Mouse (Mus musculus): ENCODE measurements around the gene Snd1.

Gene Snd1

DNA sequence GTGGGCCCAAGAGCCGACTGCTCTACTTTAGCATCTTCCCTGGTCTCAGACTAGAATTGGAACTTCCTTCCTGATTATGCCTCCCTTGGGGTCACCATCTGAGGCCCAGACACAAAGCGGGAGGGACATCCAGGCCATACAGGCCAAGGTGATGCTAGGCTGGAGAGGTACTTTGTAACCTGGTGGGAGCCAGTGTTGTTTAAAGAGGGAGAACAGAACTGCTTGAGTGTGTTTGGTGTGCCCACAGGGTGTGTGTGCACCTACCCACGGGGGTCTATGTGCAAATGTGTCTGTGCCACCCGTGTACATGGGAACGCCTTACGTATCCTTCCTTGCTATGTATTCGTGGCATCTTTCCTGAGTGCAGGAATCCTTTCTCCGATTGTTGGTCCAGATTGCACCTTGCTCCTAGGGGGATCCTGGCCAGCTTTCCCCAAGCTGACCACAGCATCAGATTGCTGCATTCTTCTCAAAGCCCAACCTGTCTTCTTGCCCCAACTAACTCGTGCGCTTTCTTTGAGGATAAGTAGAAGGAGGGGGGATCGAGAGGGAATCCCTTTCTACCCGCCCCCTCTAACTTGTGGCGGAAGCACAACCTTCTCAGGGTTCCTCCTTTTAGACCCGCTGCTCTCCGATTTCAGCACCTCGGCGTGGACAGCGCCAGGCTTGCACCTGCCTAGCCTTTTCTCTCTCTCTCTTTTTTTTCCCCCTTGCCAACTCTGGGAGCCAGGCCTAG lies 507.2 kb downstream of the Snd1 start:
- TF ChIP-seq CTCF (conservative IDR thresholded peaks at IDR 0.05; ENCODE audit: low read length) = no peak
- no peak for TF ChIP-seq NANOG (IDR thresholded peaks at IDR 0.05; ENCODE audit: borderline replicate concordance, low read length)
- TF ChIP-seq POU5F1 (IDR thresholded peaks at IDR 0.05; ENCODE audit: borderline replicate concordance, low read length) = no peak
- H3K9me3 ChIP-seq (ENCODE audit: low read length) = no peaks in the 10 kb centered on the region
- peaks cover 83% of the 10 kb centered on the region for H3K27me3 ChIP-seq (ENCODE audit: insufficient read depth, low read length)
- peaks cover 46% of the 10 kb centered on the region for H3K4me1 ChIP-seq (replicated peaks; ENCODE audit: low read depth, low read length)
- H3K36me3 ChIP-seq (ENCODE audit: insufficient read depth, low read length) = no peaks in the 10 kb centered on the region
- H3K4me3 ChIP-seq (replicated peaks; ENCODE audit: low read length) = peak overlapping the region; percentile 79

DNA sequence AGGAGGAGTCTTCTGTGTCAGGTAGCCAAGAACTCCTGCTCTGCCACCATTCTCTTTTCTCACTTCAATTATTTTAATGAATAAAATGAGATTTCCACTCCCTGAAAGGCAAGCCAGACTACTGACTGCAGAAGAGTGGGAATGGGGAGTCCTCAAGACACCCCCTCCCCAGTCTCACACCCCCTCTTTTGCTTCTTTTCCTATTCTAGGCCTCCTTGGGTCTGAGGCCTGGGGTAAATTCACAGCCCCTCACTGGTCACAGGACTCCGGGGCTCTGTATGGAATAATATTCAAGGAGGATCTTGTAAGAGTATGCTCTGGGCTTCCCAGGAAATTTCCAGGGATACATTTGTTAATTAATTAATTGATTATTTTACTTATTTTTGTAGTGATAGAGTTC lies 507.9 kb downstream of the Snd1 start:
- peaks cover 43% of the 10 kb centered on the region for H3K4me1 ChIP-seq (replicated peaks; ENCODE audit: low read depth, low read length)
- no peaks in the 10 kb centered on the region for H3K9me3 ChIP-seq (ENCODE audit: low read length)
- no peaks in the 10 kb centered on the region for H3K36me3 ChIP-seq (ENCODE audit: insufficient read depth, low read length)
- TF ChIP-seq CTCF (conservative IDR thresholded peaks at IDR 0.05; ENCODE audit: low read length) (no peak), NANOG (IDR thresholded peaks at IDR 0.05; ENCODE audit: borderline replicate concordance, low read length) (no peak), POU5F1 (IDR thresholded peaks at IDR 0.05; ENCODE audit: borderline replicate concordance, low read length) (no peak)
- no peak overlapping the region for H3K4me3 ChIP-seq (replicated peaks; ENCODE audit: low read length)
- H3K27me3 ChIP-seq (ENCODE audit: insufficient read depth, low read length) = peaks cover 76% of the 10 kb centered on the region

Measured in E14TG2a.4 (cell line).